Mouse (Mus musculus): Measurements from ENCODE around the gene Wdr82.
A peak's percentile ranks its signal among the peaks of the same experiment; 100 is the strongest.
"Not testable (repeated sequence)": the region's sequence is repeated elsewhere in the genome, so short reads cannot be mapped to it uniquely, and the experiment has no call there.

Wdr82 gene

GRCm38 (mm10) chr9:106167241-106167640, 3.5 kb upstream of the Wdr82 start:
- no peak for DNase-seq

- DNase-seq, result no peak
These were observed 3.0 kb upstream of the Wdr82 start for GRCm38 (mm10) chr9:106167703-106168102.

GRCm38 (mm10) chr9:106169006-106169405, 1.7 kb upstream of the Wdr82 start:
- not testable (repeated sequence) for DNase-seq

GRCm38 (mm10) chr9:106169917-106170316, 811 bp upstream of the Wdr82 start:
- DNase-seq, result no peak

GRCm38 (mm10) chr9:106171346-106172158, 824 bp downstream of the Wdr82 start:
- DNase-seq, result peak in 1 of 2 experiments; percentile 46

GRCm38 (mm10) chr9:106172527-106172926, 1.8 kb downstream of the Wdr82 start:
- DNase-seq, result no peak

GRCm38 (mm10) chr9:106173363-106173762, 2.6 kb downstream of the Wdr82 start:
- no peak for DNase-seq

- DNase-seq, result no peak
These were observed 4.9 kb downstream of the Wdr82 start for GRCm38 (mm10) chr9:106175552-106176200.

GRCm38 (mm10) chr9:106176769-106177168, 6.0 kb downstream of the Wdr82 start:
- no peak for DNase-seq

- no peak for DNase-seq
These were observed 7.1 kb downstream of the Wdr82 start for GRCm38 (mm10) chr9:106177799-106178198.

GRCm38 (mm10) chr9:106179454-106179853, 8.7 kb downstream of the Wdr82 start:
- no peak for DNase-seq

GRCm38 (mm10) chr9:106179964-106180363, 9.2 kb downstream of the Wdr82 start:
- no peak for DNase-seq

- DNase-seq, result no peak
These were observed 11.4 kb downstream of the Wdr82 start for GRCm38 (mm10) chr9:106182146-106182545.

GRCm38 (mm10) chr9:106183996-106184395, 13.3 kb downstream of the Wdr82 start:
- no peak for DNase-seq

GRCm38 (mm10) chr9:106191355-106191754, 20.6 kb downstream of the Wdr82 start:
- no peak for DNase-seq

GRCm38 (mm10) chr9:106192024-106192423, 21.3 kb downstream of the Wdr82 start:
- no peak for DNase-seq

- peak in 1 of 2 experiments; percentile 40 for DNase-seq
These were observed 22.3 kb downstream of the Wdr82 start for GRCm38 (mm10) chr9:106192998-106193397.

- DNase-seq, result no peak
These were observed 23.4 kb downstream of the Wdr82 start for GRCm38 (mm10) chr9:106193930-106194807.

GRCm38 (mm10) chr9:106195693-106196092, 25.0 kb downstream of the Wdr82 start:
- no peak for DNase-seq

GRCm38 (mm10) chr9:106197081-106197713, 26.5 kb downstream of the Wdr82 start:
- no peak for DNase-seq

GRCm38 (mm10) chr9:106197732-106198131, 27.0 kb downstream of the Wdr82 start:
- no peak for DNase-seq

GRCm38 (mm10) chr9:106198962-106199458, 28.3 kb downstream of the Wdr82 start:
- DNase-seq, result peak; percentile 73 to 89

Data from spleen, adult 18-20 months (tissue).